Mouse (Mus musculus) liver, postnatal 0 days (tissue): Measurements from ENCODE around the gene Apoc4.

Experiments used
- CTCF ChIP-seq: sonication (generic); IDR thresholded peaks from 2 replicates; pipeline ENCODE4 v1.5.1; 2016; ENCODE audit warnings: antibody characterized with exemption, low read depth
- EP300 ChIP-seq: IDR thresholded peaks from 2 replicates; pipeline ENCODE4 v1.6.1; 2016; ENCODE audit warnings: antibody characterized with exemption, low read depth, mild to moderate bottlenecking

- TF ChIP-seq CTCF, result peak; percentile 62
- peak; percentile 91 for TF ChIP-seq EP300
Measured at GRCm38 (mm10) chr7:19664955-19665841, 16.1 kb downstream of the Apoc4 start, which contains the start of gene Clptm1.
